Mouse (Mus musculus): ENCODE data around the gene Mb. TPM values are rescaled to one million over a fixed set of nuclear protein-coding genes. Genes with fewer than 3 reads are reported as not detected.

The Mb gene
- total RNA-seq (2012; rRNA removed) (not detected in 2 replicates), polyA plus RNA-seq (2012; ENCODE audit: insufficient read depth in 1 of 2, insufficient read length in 2 of 2, low read depth in 1 of 2, low replicate concordance in 2 of 2, missing spikeins in 1 of 2) (not detected)

GRCm38 (mm10) chr15:77050570-77050969, at the start of gene Mb:
Gene Mb, minus strand, starts transcription at chr15:77050670.
- H3K9me3 ChIP-seq (replicated peaks; ENCODE audit: insufficient read depth, low read length): no peaks in the 10 kb centered on the region
- no peak for DNase-seq (ENCODE audit: low read depth, low spot score)
- no peaks in the 10 kb centered on the region for H3K27me3 ChIP-seq (ENCODE audit: control insufficient read depth in 1 of 2, insufficient read depth in 2 of 2, low read length in 2 of 2)
- no peak within 1 kb of the TSS for H3K4me3 ChIP-seq (ENCODE audit: control insufficient read depth in 1 of 2, insufficient read depth in 1 of 2, low read depth in 2 of 2, low read length in 2 of 2)
- H3K36me3 ChIP-seq (ENCODE audit: control insufficient read depth in 1 of 2, insufficient read depth in 2 of 2, low read length in 2 of 2): no peaks in the 10 kb centered on the region; a peak in 1 of 4 replicates
- TF ChIP-seq ZKSCAN1 (IDR thresholded peaks at IDR 0.05; ENCODE audit: low read depth, low read length): no peak
- no peak for TF ChIP-seq HCFC1 (IDR thresholded peaks at IDR 0.05; ENCODE audit: low read depth, low read length)
- TF ChIP-seq MAX (IDR thresholded peaks at IDR 0.05; ENCODE audit: low read length): no peak
- TF ChIP-seq NRF1 (IDR thresholded peaks at IDR 0.05; ENCODE audit: insufficient read depth, low read depth, low read length, poor library complexity, severe bottlenecking): no peak
- no peak for TF ChIP-seq USF2 (IDR thresholded peaks at IDR 0.05; ENCODE audit: borderline replicate concordance in 1 of 2, insufficient read depth in 1 of 2, low read depth in 1 of 2, low read length in 2 of 2)
- TF ChIP-seq KAT2A (conservative IDR thresholded peaks at IDR 0.05; ENCODE audit: low read depth, low read length): no peak
- no peak for TF ChIP-seq EP300 (IDR thresholded peaks at IDR 0.05; ENCODE audit: low read depth in 1 of 2, low read length in 2 of 2)
- no peak for TF ChIP-seq MXI1 (IDR thresholded peaks at IDR 0.05; ENCODE audit: low read depth, low read length)
- no peak for TF ChIP-seq POLR2AphosphoS2 (IDR thresholded peaks at IDR 0.05; ENCODE audit: low read length)
- no peak for TF ChIP-seq POLR2AphosphoS5 (IDR thresholded peaks at IDR 0.05; ENCODE audit: borderline replicate concordance, low read depth, low read length)
- no peak for TF ChIP-seq GABPA (IDR thresholded peaks at IDR 0.05; ENCODE audit: low read depth, low read length)
- no peak for TF ChIP-seq CHD2 (IDR thresholded peaks at IDR 0.05; ENCODE audit: low read length)
- no peak for TF ChIP-seq CTCF (IDR thresholded peaks at IDR 0.05 in 2 of 3, conservative IDR thresholded peaks at IDR 0.05 in 1 of 3; ENCODE audit: control insufficient read depth in 1 of 3, insufficient read depth in 1 of 3, low read depth in 2 of 3, low read length in 3 of 3, poor library complexity in 1 of 3, severe bottlenecking in 1 of 3)
- no peak for TF ChIP-seq ZMIZ1 (IDR thresholded peaks at IDR 0.05; ENCODE audit: low read depth, low read length)
- TF ChIP-seq MAZ (IDR thresholded peaks at IDR 0.05; ENCODE audit: low read depth, low read length): no peak
- no peak for TF ChIP-seq MYB (IDR thresholded peaks at IDR 0.05; ENCODE audit: low read depth, low read length)
- no peak within 1 kb of the TSS for H3K9ac ChIP-seq (ENCODE audit: control insufficient read depth, low read depth, low read length, poor library complexity, severe bottlenecking)
- no peaks in the 10 kb centered on the region for H3K79me2 ChIP-seq (ENCODE audit: control insufficient read depth, insufficient read depth, low read length, poor library complexity)
- H3K27ac ChIP-seq (ENCODE audit: control insufficient read depth, low read depth, low read length): no peak within 1 kb of the TSS
- H3K4me1 ChIP-seq (ENCODE audit: control insufficient read depth in 1 of 2, insufficient read depth in 2 of 2, low read length in 2 of 2): peaks cover 0 to 8% of the 10 kb centered on the region in 2 experiments; a peak in 2 of 4 replicates

GRCm38 (mm10) chr15:77099756-77100155, 49.3 kb upstream of the Mb start:
- no peaks in the 10 kb centered on the region for H3K4me1 ChIP-seq (ENCODE audit: control insufficient read depth in 1 of 2, insufficient read depth in 2 of 2, low read length in 2 of 2)
- H3K4me3 ChIP-seq (ENCODE audit: control insufficient read depth in 1 of 2, insufficient read depth in 1 of 2, low read depth in 2 of 2, low read length in 2 of 2): no peak overlapping the region
- no peaks in the 10 kb centered on the region for H3K79me2 ChIP-seq (ENCODE audit: control insufficient read depth, insufficient read depth, low read length, poor library complexity)
- no peak for DNase-seq (ENCODE audit: low read depth, low spot score)
- TF ChIP-seq GABPA (IDR thresholded peaks at IDR 0.05; ENCODE audit: low read depth, low read length): no peak
- TF ChIP-seq MAFK (IDR thresholded peaks at IDR 0.05; ENCODE audit: borderline replicate concordance, low read depth, low read length): no peak
- no peak for TF ChIP-seq TCF12 (IDR thresholded peaks at IDR 0.05; ENCODE audit: low read depth, low read length)
- no peak for TF ChIP-seq UBTF (IDR thresholded peaks at IDR 0.05; ENCODE audit: borderline replicate concordance, insufficient read depth, low read depth, low read length)
- TF ChIP-seq BHLHE40 (IDR thresholded peaks at IDR 0.05; ENCODE audit: borderline replicate concordance, low read depth, low read length): no peak
- no peak for TF ChIP-seq MYB (IDR thresholded peaks at IDR 0.05; ENCODE audit: low read depth, low read length)
- no peak for TF ChIP-seq ZNF384 (IDR thresholded peaks at IDR 0.05; ENCODE audit: low read depth, low read length)
- no peak for TF ChIP-seq ZMIZ1 (IDR thresholded peaks at IDR 0.05; ENCODE audit: low read depth, low read length)
- TF ChIP-seq MYC (IDR thresholded peaks at IDR 0.05; ENCODE audit: low read depth, low read length): no peak
- TF ChIP-seq RAD21 (IDR thresholded peaks at IDR 0.05; ENCODE audit: low read depth, low read length): no peak
- TF ChIP-seq USF2 (IDR thresholded peaks at IDR 0.05; ENCODE audit: borderline replicate concordance in 1 of 2, insufficient read depth in 1 of 2, low read depth in 1 of 2, low read length in 2 of 2): no peak
- no peak for TF ChIP-seq TAL1 (IDR thresholded peaks at IDR 0.05; ENCODE audit: low read length)
- no peak overlapping the region for H3K9ac ChIP-seq (ENCODE audit: control insufficient read depth, low read depth, low read length, poor library complexity, severe bottlenecking)
- no peak overlapping the region for H3K27ac ChIP-seq (ENCODE audit: control insufficient read depth, low read depth, low read length)
- H3K27me3 ChIP-seq (ENCODE audit: control insufficient read depth in 1 of 2, insufficient read depth in 2 of 2, low read length in 2 of 2): no peaks in the 10 kb centered on the region
- H3K36me3 ChIP-seq (ENCODE audit: control insufficient read depth in 1 of 2, insufficient read depth in 2 of 2, low read length in 2 of 2): no peaks in the 10 kb centered on the region
- no peaks in the 10 kb centered on the region for H3K9me3 ChIP-seq (replicated peaks; ENCODE audit: insufficient read depth, low read length)
